In the genomic region with DNA sequence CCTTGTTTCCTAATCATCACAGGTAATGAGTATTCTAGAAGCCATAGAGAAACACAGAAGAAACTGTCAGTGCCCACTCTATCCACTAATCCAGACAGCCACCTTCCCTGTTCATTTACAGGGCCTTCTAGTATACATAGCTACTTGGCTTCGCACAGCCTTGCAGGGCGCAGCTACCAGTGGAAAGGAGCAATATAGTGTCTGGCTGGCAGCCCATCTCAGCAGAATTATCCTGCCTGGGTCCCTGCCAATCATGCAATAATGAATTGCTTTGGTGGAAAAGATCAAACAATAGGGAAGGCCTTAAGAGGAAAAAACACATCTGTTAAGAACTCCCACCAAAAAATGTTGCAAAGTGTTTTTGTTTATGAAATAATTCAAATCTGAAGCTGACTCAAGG, we compare ENCODE assay signal across 11 mouse cellular contexts.
DNase-seq lines count a peak whose midpoint lies in the region; ATAC-seq lines count a peak whose summit lies in the region.
"Had no signal": no experiment of that assay in that cellular context is flagged by ENCODE, and none has a peak within 500 bp of the region (broad histone marks: within the 10 kb centered on the region; RNA-seq: fewer than 3 reads in every experiment).

No protein-coding gene starts in this region.

- WGBS in hindbrain, embryonic 14.5 days, result 52% methylated on average over 2 of the region's 2 CpGs
- 70% methylated on average over 2 of the region's 2 CpGs for WGBS in hindbrain, embryonic 12.5 days
- 31% methylated on average over 2 of the region's 2 CpGs for WGBS in hindbrain, embryonic 16.5 days

- H3K4me3 ChIP-seq in hindbrain, embryonic 14.5 days (replicated peaks; ENCODE audit: low read length), result no peak overlapping the region
- H3K4me3 ChIP-seq in hindbrain, embryonic 12.5 days, result no peak overlapping the region
- no peak overlapping the region for H3K4me3 ChIP-seq in hindbrain, embryonic 16.5 days (ENCODE audit: low read length)
- H3K4me3 ChIP-seq: heart, embryonic 15.5 days; intestine, embryonic 15.5 days had no signal

- no peak overlapping the region for H3K27ac ChIP-seq in hindbrain, embryonic 14.5 days
- H3K27ac ChIP-seq in hindbrain, embryonic 12.5 days, result no peak overlapping the region
- no peak overlapping the region for H3K27ac ChIP-seq in hindbrain, embryonic 16.5 days (ENCODE audit: low read depth, low read length)
- H3K27ac ChIP-seq: heart, embryonic 15.5 days; intestine, embryonic 15.5 days; stomach, postnatal 0 days had no signal

- H3K4me1 ChIP-seq in hindbrain, embryonic 14.5 days (replicated peaks; ENCODE audit: control insufficient read depth, insufficient read depth, low read length), result 0 out of 2 replicates have a peak, but pooled peaks cover 5% of the 10 kb centered on the region
- H3K4me1 ChIP-seq in hindbrain, embryonic 12.5 days, result 0 out of 2 replicates have a peak, but pooled peaks cover 2% of the 10 kb centered on the region
- no peaks in the 10 kb centered on the region for H3K4me1 ChIP-seq in hindbrain, embryonic 16.5 days (ENCODE audit: control insufficient read depth, insufficient read depth, low read depth, low read length)
- H3K4me1 ChIP-seq: intestine, embryonic 15.5 days had no signal

- no peaks in the 10 kb centered on the region for H3K36me3 ChIP-seq in hindbrain, embryonic 14.5 days (replicated peaks; ENCODE audit: control insufficient read depth, insufficient read depth)
- H3K36me3 ChIP-seq in hindbrain, embryonic 12.5 days, result no peaks in the 10 kb centered on the region
- no peaks in the 10 kb centered on the region for H3K36me3 ChIP-seq in hindbrain, embryonic 16.5 days (ENCODE audit: control insufficient read depth, insufficient read depth, low read length)
- H3K36me3 ChIP-seq: heart, embryonic 15.5 days; intestine, embryonic 15.5 days had no signal

- H3K9ac ChIP-seq in hindbrain, embryonic 14.5 days, result no peak overlapping the region
- no peak overlapping the region for H3K9ac ChIP-seq in hindbrain, embryonic 12.5 days
- H3K9ac ChIP-seq in hindbrain, embryonic 16.5 days (ENCODE audit: low read depth, low read length), result no peak overlapping the region
- H3K9ac ChIP-seq: heart, embryonic 15.5 days; intestine, embryonic 15.5 days had no signal

- DNase-seq in hindbrain, embryonic 14.5 days (ENCODE audit: low spot score), result no peak
- peak; percentile 22 for DNase-seq in ovary, postnatal 14 days (ENCODE audit: low spot score)
- no peak for DNase-seq in ovary, postnatal 36 days (ENCODE audit: low spot score)
- no peak for DNase-seq in urinary bladder, postnatal 25 days (ENCODE audit: low spot score)

- ATAC-seq in hindbrain, embryonic 14.5 days (ENCODE audit: low FRiP score), result peak; percentile 64; the same call in 1 of the 2 replicates
- no peak for ATAC-seq in hindbrain, embryonic 12.5 days (ENCODE audit: low FRiP score)
- peak; percentile 74 for ATAC-seq in hindbrain, embryonic 16.5 days
- ATAC-seq in megakaryocyte, adult 5-6 weeks (ENCODE audit: poor library complexity, severe bottlenecking), result no peak
- ATAC-seq: intestine, embryonic 15.5 days had no signal

- H3K4me2 ChIP-seq in hindbrain, embryonic 14.5 days (replicated peaks), result no peak overlapping the region
- no peak overlapping the region for H3K4me2 ChIP-seq in hindbrain, embryonic 12.5 days (replicated peaks)
- H3K4me2 ChIP-seq in hindbrain, embryonic 16.5 days (ENCODE audit: low read length), result no peak overlapping the region
- H3K4me2 ChIP-seq: heart, embryonic 15.5 days; intestine, embryonic 15.5 days had no signal

- no peaks in the 10 kb centered on the region for H3K9me3 ChIP-seq in hindbrain, embryonic 14.5 days (ENCODE audit: control insufficient read depth, low read length)
- H3K9me3 ChIP-seq in hindbrain, embryonic 12.5 days (replicated peaks), result no peaks in the 10 kb centered on the region
- no peaks in the 10 kb centered on the region for H3K9me3 ChIP-seq in hindbrain, embryonic 16.5 days (ENCODE audit: control insufficient read depth, low read length)
- H3K9me3 ChIP-seq: heart, embryonic 15.5 days; intestine, embryonic 15.5 days had no signal

- no peaks in the 10 kb centered on the region for H3K27me3 ChIP-seq in hindbrain, embryonic 14.5 days (ENCODE audit: control insufficient read depth, insufficient read depth, low read length)
- no peaks in the 10 kb centered on the region for H3K27me3 ChIP-seq in hindbrain, embryonic 12.5 days
- H3K27me3 ChIP-seq in hindbrain, embryonic 16.5 days (replicated peaks; ENCODE audit: control insufficient read depth, insufficient read depth, low read length), result no peaks in the 10 kb centered on the region
- H3K27me3 ChIP-seq: CH12.LX; heart, embryonic 15.5 days; intestine, embryonic 15.5 days had no signal

Comparison
In these comparisons a context has a peak if more than half of its experiments do, and no peak if none do; other contexts are left out.
1. ATAC-seq: peak in hindbrain, embryonic 14.5 days (single experiment) and hindbrain, embryonic 16.5 days (single experiment); none in hindbrain, embryonic 12.5 days (single experiment) and megakaryocyte, adult 5-6 weeks (single experiment).